Mouse (Mus musculus): ENCODE measurements around the gene Rgl1.

The Rgl1 gene

GRCm38 (mm10) chr1:152522226-152522625 lies 243.9 kb downstream of the Rgl1 start:
- no peak for DNase-seq (ENCODE audit: extremely low spot score, low read depth, low spot score)

- DNase-seq (ENCODE audit: extremely low spot score, low read depth, low spot score), result peak; percentile 16
Observed at GRCm38 (mm10) chr1:152520798-152521575, 245.2 kb downstream of the Rgl1 start.

- DNase-seq (ENCODE audit: extremely low spot score, low read depth, low spot score), result no peak
Observed at GRCm38 (mm10) chr1:152518971-152519370, 247.2 kb downstream of the Rgl1 start.

DNA sequence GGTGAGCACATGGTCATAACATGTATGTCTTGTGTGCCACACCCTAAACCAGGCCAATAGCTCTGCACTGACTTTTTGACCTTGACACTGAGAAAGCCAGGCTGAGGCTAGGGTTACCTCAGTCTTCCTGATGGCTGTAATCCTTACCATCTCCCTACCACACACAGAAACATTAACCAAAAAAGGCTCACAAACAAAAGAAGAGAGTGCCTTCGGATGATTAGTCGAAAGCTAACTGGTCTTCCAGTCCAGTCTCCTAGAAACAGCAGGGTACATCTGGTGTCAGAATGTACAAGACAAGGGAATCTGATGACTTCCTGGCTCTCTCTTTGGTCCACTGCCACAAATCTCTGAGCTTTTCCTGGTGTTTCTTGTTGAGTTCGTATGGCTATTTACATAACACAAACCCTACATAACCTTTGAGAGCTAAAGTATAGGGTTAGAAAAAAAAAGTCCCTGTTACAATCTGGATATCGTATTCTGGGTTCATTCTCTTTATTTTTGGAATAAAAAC lies 249.0 kb downstream of the Rgl1 start:
- no peak for DNase-seq (ENCODE audit: extremely low spot score, low read depth, low spot score)

- DNase-seq (ENCODE audit: extremely low spot score, low read depth, low spot score), result no peak
Observed at GRCm38 (mm10) chr1:152514256-152514655, 251.9 kb downstream of the Rgl1 start.

- DNase-seq (ENCODE audit: extremely low spot score, low read depth, low spot score), result no peak
Observed at GRCm38 (mm10) chr1:152511237-152511636, 254.9 kb downstream of the Rgl1 start.

GRCm38 (mm10) chr1:152508481-152509220 lies 257.5 kb downstream of the Rgl1 start:
- no peak for DNase-seq (ENCODE audit: extremely low spot score, low read depth, low spot score)

GRCm38 (mm10) chr1:152506726-152507125 lies 259.4 kb downstream of the Rgl1 start:
- no peak for DNase-seq (ENCODE audit: extremely low spot score, low read depth, low spot score)

DNA sequence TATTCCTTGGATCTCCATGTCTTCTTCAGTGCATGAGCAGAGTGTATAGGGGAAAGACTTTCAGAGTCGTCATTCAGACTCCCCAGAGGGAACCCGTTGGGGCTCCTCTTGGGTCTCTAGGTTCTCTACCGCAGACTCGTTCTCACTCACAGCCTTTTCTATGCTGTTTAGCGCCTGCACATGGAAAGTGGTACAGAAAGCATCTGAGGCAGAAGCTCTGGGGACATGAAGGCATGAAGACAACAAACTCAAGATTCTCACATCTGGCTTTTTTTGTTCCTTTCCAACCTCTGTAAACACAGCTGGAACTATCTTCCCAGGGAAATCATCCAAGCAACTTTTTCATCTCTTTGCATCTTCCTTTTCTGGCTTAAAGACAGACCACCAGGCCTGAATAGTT lies 260.0 kb downstream of the Rgl1 start:
- DNase-seq (ENCODE audit: extremely low spot score, low read depth, low spot score), result no peak

DNA sequence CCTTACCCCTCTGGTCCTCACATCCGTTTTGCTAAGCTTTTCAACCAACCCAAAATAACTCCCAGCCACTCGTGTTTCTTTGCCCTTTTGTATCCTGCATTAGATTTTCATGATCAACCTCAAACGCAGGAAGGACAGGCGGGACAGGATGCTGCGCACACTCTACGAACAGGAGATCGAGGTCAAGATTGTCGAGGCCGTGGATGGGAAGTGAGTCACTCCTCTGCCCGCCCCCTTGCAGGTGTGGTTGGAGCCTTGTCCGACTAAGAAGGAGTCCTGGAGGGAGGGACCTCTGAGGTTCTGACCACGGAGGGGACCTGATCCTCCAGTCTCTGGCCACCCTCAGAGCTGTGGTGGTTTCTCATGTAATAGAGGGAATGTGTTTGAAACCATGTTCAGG lies 266.3 kb downstream of the Rgl1 start:
- DNase-seq (ENCODE audit: extremely low spot score, low read depth, low spot score), result no peak

DNA sequence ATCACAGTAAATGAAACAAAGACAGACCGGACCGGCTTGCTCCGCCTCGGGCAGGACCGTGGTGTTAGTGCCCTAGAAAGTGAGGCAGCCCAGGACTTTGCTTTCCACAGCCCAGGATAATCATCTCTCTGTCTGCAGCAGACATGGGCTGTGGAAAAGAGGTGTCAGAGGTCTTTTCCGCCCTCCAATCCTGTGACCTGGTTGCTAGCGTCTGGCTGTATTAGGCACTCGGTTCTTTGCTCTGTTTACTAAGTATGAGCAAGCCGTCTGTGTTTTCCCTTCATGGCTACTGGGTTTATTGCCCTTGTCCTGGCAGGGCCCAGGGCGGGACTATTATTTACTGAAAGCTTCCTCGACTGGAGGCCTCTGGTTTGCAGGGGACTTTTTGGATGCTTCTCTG lies 268.6 kb downstream of the Rgl1 start:
- no peak for DNase-seq (ENCODE audit: extremely low spot score, low read depth, low spot score)

DNA sequence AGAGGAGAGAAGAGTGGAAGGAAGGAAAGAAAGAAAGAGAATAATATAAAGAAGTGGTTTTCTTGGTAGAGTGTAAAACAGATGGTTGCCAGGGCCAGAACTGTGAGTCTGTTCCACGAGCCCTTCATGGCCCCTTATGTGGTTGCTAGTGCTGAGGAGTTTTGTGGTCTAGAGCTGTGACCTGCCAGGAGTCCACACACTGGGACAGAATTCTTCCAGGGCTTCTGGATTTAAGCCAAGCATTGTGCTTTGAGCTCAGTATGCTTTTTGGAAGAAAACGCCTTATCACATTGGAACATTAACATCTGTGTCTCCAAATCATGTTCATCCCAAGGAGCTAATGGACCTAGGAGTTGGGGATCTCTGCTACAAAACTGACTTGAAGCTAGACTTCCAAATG lies 269.3 kb downstream of the Rgl1 start:
- no peak for DNase-seq (ENCODE audit: extremely low spot score, low read depth, low spot score)

DNA sequence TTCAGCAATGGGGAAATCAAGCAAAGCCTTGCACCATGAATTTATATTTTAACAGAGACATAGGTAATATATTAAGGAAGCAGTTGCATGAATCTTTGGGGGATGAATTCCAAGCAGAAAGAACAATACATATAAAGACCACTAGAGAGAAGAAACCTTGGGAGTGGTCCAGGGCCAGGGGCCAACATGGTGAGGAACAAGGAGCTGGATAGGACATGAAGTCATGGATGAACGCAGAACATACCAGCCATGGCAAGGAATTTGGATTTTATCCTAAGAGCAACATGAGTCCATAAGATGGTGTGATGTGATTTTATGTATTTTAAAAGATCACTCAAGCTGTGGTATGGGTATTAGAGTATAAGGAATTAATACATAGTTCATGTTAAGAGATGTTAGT lies 273.9 kb downstream of the Rgl1 start:
- no peak for DNase-seq (ENCODE audit: extremely low spot score, low read depth, low spot score)

GRCm38 (mm10) chr1:152490842-152491241 lies 275.3 kb downstream of the Rgl1 start:
- no peak for DNase-seq (ENCODE audit: extremely low spot score, low read depth, low spot score)

GRCm38 (mm10) chr1:152476126-152476525 lies 290.0 kb downstream of the Rgl1 start:
- DNase-seq (ENCODE audit: extremely low spot score, low read depth, low spot score), result no peak

DNA sequence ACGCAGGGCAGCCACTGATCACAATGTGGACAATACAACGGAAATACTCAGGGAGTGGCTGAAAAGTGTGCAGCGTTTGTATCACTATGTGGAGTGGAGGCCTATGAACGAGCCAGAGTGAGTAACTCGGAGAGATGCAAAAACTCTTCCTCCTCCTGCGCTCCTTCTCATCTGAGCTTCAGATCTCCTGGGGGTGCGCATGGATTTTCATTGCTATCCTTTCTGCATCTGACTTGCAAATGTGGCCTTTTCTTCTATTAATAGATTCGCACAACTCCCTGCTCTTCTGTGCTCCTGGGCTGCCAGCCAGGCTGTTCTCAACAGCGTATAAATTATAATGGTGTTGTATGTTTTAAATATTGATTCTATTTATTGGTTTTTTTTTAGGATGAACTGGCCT lies 297.7 kb downstream of the Rgl1 start:
- no peak for DNase-seq (ENCODE audit: extremely low spot score, low read depth, low spot score)
